Mouse (Mus musculus) adrenal gland, postnatal 4 days (tissue): ENCODE data around the gene Shisa3. TPM values are rescaled to one million over a fixed set of nuclear protein-coding genes. Genes with fewer than 3 reads are reported as not detected.

Source experiments
- DNase-seq, 2 experiments: peaks; one replicate each; pipeline ENCODE4 v3.0.0; 2021 to 2022; ENCODE audit warnings: low spot score in 2 of 2, mixed read lengths in 2 of 2
- long read RNA-seq, 2 experiments: library from polyadenylated mRNA; stranded (forward); transcript quantifications; one replicate each; pipeline ENCODE4 v2.0.0; 2021
- total RNA-seq, 2 experiments: library from RNA; stranded (reverse); gene quantifications; 2 replicates each; pipeline ENCODE4 v1.2.3; 2021

The Shisa3 gene
- total RNA-seq = 10 to 100 TPM in 1 of 2 experiments, 1 to 10 TPM in 1; 3.5 to 13.1 TPM
- long read RNA-seq, experiment 1, partial matches to known transcripts = 0 of 2 reads
- long read RNA-seq, experiment 1, other reads (novel, unspliced or antisense) = 0 of 2 reads
- long read RNA-seq, experiment 2, transcript Shisa3-201 (2 exons, 3,760 nt) = major isoform, 9 of 18 reads
- long read RNA-seq, experiment 2, partial matches to known transcripts = 0 of 18 reads
- long read RNA-seq, experiment 2, other reads (novel, unspliced or antisense) = 9 of 18 reads

DNA sequence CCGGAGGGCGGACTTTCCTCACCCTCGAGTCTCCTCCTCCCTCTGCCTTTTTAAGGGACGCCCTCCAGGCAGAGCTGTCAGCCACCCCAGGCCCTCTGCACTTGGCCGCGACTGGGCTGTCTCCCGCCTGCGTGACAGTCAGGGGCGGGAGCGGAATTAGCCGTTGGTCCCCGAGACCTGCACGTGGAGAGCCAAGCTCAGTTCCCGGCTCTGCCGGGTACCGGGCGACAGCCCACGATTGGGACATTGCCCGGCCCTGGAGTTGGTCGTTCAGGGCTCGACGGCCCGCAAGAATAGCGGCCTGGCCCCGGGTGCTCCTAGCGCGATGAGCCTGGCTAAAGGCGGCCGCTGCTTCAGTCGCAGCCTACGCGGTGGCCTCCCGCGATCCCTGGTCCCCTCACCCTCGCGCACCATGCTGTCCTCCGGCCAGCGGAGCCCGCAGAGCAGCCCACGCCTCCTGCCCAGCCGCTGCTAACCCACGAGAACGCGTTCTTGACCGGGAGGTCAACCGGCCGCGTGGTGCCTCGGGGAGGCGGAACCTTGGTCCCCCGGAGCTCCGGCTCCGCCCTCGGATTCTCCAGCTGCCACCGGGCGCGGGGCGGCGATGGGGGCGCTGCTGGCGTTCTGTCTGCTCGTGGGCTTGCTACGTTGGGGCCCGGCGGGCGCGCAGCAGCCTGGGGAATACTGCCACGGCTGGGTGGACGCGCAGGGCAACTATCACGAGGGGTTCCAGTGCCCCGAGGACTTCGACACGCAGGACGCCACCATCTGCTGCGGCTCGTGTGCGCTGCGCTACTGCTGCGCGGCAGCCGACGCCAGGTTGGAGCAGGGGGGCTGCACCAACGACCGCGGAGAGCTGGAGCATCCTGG, at the start of gene Shisa3:
Gene Shisa3 (plus strand): TSS at position 79 of the 870 bp plus-strand sequence.
- peak in 1 of 2 experiments; percentile 11 for DNase-seq

- DNase-seq = no peak
These were observed 49.0 kb upstream of the Shisa3 start for GRCm38 (mm10) chr5:67558644-67559043.

DNA sequence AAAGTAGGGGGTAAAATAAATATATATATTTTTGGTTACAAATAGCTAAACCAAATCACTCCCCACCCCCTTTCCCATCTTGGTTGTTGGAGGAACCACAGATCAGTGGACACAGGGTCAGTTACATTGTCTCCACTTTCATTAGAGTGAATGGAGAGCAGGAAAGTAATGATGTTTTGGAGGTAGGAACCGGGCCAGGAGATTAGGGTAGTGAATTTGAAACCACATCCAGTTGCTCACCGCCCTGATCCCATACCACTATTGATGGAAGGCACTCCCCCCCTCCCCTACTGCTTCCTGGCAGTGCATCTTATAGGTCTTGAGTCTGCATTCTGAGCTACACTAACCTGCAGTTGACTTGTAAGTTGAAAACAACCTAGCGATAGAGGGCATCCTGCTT, 48.6 kb upstream of the Shisa3 start:
- DNase-seq = no peak

DNA sequence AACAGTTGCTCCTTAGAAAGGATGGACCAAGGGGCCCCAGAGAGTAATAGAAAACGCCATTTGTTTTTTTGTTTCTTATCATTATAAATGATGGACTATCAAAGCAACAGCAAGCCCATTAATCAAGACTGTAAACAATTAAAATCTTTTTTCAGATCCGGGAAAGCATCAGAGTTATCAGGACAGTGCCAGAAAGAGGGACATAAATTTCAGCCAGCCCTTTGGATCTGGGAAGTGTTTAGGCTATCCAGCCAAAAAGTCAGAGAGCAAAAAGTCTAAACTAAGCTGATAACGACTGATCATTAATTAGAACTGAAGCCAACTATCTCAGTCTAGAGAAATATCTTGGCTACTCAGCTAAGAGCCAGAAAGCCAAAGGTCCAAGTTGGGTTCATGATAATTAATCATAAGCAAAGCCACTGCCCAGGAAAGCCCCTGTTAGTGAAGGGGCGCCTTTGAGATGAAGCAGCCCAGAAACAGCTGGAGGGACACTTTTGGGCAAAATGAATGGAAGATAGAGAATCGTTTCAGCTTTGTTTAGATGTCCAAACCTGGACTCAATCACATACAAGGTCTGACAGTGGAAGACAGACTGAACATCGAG, 35.0 kb upstream of the Shisa3 start:
- DNase-seq = no peak

DNA sequence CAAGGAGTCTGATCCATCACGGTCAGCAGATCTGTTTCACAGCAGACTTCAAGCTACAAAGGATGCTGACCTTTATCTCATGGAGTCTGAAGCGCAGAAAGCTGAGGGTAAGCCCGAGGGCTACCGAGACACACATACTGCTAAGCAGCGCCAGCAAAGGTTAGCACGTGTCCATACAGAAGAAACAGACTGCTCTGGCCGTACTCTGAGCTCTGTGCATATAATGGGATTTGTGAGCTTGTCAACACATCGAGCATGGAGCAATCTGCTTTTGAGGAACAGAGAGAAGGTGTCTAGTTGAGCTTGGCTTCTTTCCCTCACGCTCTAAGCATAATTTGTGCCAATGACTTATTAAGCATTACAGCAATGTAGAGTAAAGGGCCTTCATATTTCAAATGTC, 33.6 kb upstream of the Shisa3 start:
- DNase-seq = no peak

GRCm38 (mm10) chr5:67575705-67576104, 32.0 kb upstream of the Shisa3 start:
- no peak for DNase-seq

DNA sequence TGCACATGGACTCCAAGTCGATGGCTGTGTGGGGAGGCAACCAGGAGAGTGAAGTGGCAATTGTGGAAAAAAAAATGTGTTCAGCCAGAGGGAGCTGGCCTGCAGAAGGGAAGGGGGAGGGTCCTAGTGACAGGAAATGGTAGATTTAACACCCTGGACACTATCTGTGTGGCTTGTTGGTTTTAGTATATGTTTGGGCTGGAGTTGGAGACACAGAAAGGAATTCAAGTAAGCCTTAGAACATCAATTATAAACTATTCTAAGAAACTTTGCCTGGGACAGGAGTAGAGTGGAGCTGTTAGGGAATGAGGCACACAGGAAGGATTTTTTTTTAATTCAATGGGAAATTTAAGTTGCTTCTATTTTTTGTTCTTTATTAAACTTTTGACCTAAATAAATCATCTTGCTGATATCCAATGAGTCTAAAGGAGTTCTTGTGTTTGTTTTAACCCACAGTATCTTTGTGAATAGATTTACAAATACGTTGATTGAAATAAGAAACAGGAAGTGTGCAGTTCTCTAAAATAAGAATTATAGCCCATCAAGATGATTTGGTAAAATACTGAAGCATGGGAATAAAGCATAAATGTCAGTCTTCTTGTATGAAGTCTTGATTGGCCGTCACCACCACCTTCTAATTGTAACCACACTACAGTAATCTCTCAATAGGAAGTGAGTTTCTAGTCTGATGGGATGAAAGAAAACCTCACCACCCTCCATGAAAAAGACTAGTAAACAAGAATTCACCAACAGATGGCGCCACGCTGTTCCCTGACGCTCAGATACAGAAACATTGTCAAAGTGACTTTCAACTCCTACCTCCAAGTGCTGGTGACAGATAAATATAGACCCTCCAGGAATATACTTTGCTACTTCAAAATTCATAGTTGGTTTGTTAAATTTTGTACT, 27.7 kb upstream of the Shisa3 start:
- DNase-seq = no peak

DNA sequence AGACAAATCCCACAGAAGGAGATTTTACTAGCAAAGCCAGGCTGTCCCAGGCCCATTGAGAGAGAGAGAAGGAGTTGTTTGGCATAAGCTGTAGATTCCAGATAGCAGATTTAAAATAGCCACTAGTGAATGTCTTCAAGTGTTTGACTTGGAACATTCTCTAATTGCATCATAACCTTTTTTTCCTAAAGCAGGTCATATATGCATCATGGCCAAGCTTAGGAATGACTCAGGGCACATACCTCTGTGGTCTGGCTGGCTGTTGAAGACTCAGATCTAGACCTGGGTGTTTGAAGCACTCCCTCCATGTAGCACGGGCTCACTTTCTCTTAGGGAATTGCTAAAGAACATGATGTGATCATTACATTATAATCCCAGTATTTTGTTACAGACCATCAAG, 12.6 kb upstream of the Shisa3 start:
- DNase-seq = no peak

DNA sequence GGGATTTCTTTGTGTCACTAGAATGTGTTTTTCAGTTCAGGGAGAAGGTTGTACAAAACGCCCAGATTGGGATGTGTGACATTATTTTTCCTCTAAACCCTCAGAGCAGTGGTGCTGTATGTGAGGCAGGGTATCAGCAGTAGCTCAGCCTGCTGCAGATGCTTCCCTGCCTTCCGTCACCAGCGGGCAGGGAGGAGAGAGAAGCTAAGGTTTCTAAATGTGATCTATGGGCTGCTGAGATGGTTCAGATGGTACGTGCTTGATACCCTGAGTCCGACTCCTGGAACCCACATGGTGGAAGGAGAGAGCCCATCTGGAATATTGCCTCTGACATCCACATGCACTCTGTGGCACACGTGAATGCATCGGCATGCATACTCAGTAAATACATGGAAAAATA, 12.1 kb upstream of the Shisa3 start:
- DNase-seq = no peak

GRCm38 (mm10) chr5:67599935-67600334, 7.7 kb upstream of the Shisa3 start:
- DNase-seq = no peak

DNA sequence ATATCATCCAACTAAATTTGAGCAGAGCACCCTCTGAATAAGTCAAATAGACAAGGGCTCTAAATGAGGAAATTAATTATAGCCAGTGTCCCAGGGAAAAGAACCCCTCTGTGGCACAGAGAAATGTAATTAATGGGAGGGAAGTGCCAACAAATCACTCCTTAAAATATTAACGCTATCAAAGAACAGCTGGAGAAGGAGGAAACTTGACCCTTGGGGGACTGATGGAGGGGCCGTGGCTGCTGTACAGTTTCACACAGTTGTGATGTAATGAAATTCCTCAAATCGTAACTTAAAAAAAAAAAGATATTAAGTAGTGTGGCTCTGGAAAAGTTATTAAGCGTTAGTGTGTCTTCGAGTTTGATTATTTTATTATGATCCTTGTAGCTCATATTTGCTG, 1.7 kb upstream of the Shisa3 start:
- DNase-seq = no peak

GRCm38 (mm10) chr5:67606916-67607803, 522 bp upstream of the Shisa3 start:
- DNase-seq = no peak

DNA sequence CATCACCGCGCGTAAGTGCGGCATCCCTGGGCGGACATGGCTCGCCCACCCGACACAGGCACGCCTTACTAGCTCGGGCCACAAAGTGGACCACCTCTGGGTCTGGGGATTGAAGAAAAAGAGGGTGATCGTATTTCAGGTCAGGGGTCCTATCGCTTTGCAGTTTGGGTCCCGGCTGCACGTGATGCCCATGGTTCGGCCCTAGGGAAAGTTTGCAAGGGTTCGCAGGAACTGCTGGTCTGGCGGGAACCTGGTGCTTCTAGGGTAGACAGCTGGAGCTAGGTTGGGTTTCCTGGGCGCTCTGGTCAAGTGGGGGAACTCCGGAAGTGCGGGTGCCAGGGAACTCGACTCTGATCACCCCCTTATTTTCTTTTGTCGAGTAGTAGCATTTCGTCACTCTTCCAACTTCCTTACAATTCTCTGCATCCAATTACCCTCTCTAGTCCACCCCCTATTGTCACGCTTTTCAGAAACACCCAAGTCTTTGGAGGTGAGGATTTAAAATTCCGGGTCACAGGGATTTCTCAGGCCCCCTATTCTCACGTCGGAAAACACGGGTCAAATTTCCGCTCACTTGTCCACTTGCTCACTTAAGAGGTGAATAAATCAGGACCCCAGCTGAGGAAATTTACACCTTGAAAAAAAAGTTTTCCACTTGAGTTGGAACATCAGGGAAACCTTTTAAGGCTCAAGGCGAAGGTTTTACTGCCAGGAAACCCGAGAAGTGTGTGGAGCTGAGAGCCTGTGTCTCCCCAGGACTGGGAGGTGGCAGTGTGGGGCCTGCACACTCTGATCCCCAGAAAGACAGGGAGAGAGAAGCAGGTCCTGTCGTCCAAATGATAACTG, 1.2 kb downstream of the Shisa3 start:
- no peak for DNase-seq

- DNase-seq = no peak
These were observed 1.8 kb downstream of the Shisa3 start for GRCm38 (mm10) chr5:67609520-67609837.

DNA sequence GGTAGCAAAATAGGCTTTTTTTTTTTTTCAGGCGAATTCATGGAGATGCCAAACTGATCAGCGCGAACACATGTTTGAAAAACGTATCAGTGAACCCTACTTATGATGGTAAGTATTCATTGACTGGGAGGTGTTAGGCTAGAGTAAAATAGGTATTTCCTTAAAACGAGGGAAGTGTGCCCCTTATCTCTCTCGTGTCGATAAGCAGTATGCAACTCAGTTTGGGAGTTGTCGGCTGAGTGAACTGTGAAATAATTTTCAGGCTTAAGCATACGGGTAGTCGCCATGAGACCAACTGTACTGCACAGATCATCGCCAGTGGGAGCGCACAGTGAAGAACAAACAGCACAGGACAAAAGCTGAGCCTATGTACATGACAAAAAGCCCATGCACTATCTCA, 13.5 kb downstream of the Shisa3 start:
- no peak for DNase-seq

- DNase-seq = no peak
These were observed 20.7 kb downstream of the Shisa3 start for GRCm38 (mm10) chr5:67628180-67628940.

GRCm38 (mm10) chr5:67629440-67629839, 21.8 kb downstream of the Shisa3 start:
- no peak for DNase-seq

GRCm38 (mm10) chr5:67629861-67630260, 22.2 kb downstream of the Shisa3 start:
- no peak for DNase-seq

- DNase-seq = no peak
These were observed 23.6 kb downstream of the Shisa3 start for GRCm38 (mm10) chr5:67631261-67631660.
